Mouse (Mus musculus) MEL-GATA-1-ER (cell line): ENCODE results near the gene Gramd1a.
A peak's percentile ranks its signal among the peaks of the same experiment; 100 is the strongest.

Experiments used
- DNase-seq: peaks from one replicate; pipeline ENCODE4 v3.0.0-alpha.2; 2012; ENCODE audit warnings: low read depth; ENCODE audit errors: extremely low read depth

Gene Gramd1a

DNA sequence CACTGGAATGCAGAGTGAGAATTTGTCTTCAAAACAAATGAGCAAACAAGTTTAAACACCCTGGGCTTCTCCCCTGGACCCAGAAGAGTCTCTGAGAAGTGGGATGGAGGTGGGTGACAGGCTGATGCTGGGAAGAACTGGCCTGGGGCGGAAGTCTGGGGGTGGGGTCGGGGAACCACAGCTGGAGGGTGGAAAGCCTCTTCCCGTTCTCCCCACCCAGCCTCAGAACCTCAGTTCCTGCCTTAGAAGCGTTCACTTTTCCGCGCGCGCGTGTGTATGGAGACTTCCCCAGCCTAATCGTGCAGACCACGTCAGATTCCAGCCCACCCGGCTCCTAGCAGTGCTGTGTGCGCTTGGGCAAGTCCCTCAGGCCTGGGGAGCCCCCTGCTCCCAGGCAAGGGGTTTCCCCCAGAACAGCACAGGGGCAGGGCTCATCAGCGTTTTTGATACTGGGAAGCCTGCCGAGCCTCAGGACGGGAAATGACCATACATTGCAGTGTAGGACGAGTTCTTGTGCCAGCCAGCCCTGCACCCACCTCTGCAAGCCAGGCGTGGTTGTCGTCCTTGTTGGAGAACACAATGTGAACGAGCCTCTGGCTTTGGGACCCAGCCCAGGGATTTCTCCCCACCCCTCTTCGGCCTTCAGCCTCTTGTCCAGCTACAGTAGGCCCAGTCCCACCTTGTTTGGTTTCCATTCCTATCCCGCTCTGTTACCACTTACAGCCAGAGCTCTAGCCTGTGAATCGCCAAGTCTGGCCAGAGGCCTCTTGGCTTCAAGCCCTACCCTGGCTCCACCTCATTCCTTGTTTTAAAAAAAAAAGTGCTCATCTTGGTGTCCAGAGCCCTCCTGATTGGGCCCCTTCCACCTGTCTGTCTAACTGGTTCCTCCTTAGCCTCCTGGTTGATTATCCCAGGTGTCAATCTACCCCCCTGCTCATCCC, 4.1 kb downstream of the Gramd1a start:
- DNase-seq: peak; percentile 66

DNA sequence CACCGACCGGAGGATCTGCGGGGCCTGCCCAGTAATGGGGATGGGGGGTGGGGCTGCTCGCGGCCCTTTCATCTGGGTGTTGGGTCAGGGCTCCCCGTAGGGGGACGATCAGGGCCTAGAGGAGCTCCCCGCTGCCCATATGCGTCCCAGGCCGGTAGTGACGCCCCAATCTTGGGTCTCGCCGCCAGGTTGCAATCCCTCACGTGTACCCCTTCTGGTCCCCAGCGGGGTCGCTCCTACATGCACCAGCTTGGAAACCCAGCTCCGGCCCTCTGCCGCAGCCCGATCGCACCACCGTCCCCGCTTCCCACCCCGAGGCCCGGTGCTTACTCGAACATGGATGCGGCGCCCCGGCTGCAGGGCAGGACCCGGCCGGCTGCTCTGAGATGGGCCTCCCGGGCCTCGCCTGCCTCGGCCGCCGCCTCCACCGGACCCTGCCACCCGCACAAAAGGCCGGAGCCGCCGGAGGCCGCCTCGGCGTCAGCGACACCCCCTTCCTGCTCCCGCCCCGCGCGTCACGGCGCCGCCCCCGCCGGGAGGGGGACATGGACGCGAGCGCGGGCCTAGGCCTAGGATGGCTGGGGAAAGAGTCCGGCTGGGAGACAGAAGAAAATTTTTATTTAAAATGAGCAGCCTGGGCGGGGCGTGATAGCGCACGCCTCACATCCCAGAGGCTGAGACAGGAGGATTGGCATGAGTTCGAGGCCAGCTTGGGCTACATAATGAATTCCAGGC, 5.0 kb downstream of the Gramd1a start:
- peak; percentile 56 for DNase-seq

DNA sequence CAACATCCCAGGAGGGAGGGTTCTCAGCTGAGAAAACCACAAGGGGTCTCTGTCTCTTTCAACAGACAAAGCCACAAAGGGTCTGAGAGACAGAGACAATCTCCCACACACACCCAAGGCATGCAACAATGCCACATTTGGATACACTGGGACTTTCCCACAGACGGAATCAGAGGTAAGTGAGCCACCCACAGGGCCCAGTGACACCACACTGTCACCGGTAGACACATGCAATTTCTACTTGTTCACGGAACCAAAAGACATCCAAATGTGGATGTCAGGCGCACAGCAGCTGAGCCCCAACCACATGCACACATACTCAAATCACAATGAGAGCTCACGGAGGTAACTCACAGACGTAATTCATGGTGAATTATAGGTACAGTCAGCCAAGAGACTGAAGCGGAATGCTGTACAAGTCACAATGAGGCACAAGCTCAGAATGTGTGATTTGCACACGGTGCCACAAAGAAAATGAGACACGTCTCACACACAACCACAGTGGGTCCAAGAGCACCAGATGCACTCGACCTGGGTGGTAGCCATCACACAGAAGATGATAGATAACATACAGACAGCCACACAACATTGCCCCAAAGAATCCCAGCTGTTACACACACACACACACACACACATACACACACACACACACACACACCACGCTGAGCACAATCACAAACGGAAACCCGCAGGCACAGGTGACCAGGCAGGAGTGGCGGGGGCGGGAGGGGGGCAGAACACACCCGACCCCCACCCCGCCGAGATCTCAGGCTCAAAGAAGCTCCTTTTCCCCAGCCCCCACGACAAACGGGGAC, 5.7 kb downstream of the Gramd1a start:
- no peak for DNase-seq

DNA sequence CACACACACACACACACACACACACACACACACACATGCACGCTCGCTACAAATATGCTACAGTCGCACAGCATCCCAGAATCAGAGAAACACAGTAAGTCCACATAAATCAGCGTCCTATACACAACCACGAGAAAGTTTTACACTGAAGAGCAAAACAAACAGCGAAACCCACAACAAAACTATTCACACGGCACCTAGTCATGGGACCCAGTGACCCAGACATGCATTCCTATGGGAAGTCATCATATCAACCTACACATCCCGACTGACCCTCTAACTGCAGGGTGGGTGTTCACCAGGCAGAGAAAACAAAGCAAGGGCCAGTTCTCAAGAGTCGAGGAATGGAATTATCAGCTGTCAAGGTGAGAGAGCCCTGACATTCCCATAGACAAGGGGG, 6.4 kb downstream of the Gramd1a start:
- no peak for DNase-seq

DNA sequence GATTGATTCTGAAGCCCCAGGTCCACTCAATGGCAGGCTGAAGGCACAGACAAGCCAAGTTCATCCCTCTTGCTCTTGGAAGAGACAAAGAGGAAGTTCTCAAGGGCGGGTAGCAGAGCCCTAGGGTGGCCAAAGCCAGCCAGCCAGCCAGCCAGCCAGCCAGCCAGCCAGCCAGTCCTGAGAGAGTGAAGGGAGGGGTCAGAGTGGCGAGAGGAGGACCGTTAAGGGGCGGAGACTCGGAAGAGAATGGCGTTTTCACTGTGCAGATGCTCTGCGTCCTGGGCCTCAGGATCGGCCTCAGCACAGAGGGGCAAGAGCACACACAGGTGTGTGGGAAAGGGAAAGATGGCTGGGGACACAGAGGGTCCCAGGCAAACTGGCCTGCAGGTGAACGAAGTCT, 6.9 kb downstream of the Gramd1a start:
- peak; percentile 65 for DNase-seq

DNA sequence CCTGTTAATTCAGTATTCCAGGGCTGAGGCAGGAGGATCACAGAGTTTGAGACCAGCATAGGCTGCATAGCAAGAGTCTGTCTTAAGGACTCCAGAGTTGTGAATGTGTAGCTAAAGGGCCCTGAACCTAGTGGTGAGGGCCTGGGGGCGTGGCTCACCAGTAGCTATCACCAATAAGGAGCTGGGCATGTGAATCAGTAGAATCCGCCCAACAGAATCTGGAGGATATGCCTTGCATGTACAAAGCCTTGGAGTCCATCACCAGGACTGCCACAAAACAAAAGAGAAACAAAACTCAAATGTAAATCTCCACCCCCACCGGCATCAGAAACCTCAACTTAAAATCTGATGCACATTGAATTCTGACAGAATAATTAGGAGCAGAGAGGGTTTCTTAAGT, 7.6 kb downstream of the Gramd1a start:
- DNase-seq: no peak

DNA sequence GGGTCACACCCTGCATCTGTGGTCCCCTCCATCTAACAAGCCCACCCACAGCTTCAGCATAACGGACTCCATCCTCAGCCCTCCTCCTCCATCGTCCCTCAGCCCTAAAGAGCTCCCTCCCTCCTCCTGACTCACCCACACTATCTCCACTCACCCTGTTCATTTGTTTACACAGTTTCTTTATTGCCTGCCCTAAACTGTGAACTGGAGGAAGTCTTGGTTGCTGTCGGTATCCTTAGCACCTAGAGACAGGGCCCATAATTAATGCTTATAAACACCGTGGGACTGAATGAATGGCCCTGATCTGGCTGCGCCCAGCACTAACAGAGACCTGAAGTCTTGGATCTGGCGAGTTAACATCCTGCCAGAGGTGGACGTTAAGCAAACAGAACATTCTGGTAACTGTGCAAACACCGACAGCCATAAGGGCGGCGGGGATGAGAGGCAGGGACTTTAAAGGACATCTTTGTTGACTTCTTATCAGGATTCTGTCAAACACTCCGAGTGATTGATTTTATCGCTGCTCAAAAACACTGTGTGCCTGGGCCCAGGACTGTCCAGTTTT, 10.0 kb downstream of the Gramd1a start:
- DNase-seq: no peak

DNA sequence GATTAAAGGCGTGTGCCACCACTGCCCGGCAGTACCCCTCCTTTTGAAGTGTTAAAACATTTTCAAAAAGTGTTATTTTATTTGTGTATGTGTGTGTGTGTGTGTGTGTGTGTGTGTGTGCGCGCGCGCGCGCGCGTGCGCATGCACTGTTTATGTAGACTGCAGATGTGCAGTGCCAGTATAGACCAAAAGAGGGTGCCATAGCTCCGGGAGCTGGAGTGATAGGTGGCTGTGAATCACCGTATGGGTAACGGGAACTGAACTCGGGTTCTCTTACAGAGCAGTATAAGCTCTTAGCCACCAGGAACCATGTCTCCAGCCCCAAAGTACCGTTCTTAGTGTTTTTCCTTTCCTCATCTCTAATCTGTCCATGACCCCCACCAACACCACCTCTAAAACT, 10.8 kb downstream of the Gramd1a start:
- DNase-seq: no peak

DNA sequence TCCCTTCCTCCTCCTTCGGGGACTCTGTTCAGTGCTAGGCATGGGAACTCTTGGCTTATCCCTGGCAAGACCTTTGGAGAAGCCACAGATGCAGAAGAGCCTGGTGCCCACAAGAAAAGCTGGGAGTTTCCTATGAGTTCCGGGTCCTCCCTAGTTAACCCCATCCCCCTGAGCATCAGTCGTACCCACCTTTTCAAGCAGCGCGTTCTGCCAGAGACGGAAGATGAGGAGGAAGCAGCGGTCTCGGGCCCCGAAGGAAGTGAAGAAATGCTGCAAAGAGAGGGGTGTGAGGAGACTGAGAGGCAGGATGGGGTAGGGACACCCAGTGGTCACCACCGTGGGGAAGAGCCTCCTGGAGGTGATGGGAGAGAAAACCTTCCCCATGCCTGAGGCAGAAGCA, 14.8 kb downstream of the Gramd1a start:
- no peak for DNase-seq

DNA sequence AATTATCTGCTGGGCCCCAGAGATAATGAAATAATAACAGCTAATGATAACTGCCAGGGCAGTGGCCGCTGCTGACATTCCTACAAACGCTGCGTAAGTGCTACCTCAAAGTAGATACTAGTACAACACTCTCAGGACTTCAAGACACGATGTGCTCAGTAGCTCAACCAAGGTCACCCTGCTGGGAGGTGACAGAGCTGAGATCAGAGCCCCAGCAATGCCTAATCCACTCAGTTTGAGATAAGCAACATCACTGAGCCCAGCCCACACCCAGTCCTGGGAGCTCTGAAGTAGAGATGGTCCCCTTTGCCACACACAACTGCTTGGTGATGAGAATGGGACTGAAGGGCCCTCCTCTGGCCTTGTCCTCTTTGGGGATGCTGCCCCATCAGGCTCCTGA, 15.4 kb downstream of the Gramd1a start:
- no peak for DNase-seq

DNA sequence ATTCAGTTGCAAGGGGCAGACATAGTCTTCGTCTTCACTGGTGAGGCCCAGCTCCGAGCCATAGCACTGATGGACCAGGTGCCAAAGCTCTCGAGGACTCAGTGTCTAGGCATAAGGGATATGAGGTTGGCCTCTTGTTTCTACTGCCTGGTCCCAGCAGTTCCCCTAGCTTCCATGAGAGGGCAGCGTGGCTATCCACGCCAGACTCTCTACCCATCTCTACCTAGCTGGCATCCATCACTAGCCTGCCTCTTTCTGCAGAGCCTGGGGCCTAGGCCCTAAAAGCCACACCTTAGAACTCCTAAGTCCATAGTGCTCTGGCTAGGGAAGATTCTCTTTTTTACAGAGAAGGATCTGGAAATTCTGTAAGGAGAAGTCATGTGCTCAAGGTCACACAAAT, 15.9 kb downstream of the Gramd1a start:
- no peak for DNase-seq

DNA sequence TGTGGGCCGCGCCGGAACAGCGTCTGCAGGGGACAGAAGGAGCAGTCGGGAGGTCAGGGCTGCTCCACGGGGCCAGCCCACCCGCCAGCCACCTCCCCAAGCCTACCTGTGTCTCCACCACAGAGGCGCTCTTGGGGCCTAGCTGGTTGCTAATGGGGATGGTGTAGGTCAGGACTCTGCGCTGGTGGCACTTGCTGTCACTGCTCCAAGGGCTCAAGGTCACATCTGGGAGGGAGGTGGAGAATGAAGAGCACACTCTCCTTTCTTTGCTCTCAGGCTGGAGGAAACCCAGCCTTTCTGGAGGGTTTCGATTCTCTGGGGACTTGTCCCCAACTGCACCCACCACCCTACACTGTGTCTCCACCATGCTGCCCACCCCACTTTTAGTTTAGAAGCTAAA, 20.0 kb downstream of the Gramd1a start:
- DNase-seq: no peak

DNA sequence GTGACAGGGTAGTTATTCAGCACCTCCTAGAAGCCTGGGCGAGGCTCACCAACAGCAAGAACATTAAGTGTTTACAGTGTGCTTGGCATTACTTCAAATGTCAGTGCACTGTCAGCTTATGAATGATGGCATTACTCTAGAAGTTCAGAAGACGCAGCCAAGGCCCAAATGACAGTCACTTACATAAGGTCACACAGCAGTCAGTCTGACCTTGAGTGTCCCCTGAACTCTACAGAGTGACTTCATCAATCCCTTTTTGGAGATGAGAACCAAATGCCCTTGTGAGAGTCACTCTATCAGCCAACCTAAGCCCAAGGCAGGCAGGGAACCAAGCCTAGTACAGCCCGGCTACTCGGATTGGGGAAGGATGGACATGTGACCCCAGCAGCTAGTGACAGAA, 23.8 kb downstream of the Gramd1a start:
- no peak for DNase-seq

DNA sequence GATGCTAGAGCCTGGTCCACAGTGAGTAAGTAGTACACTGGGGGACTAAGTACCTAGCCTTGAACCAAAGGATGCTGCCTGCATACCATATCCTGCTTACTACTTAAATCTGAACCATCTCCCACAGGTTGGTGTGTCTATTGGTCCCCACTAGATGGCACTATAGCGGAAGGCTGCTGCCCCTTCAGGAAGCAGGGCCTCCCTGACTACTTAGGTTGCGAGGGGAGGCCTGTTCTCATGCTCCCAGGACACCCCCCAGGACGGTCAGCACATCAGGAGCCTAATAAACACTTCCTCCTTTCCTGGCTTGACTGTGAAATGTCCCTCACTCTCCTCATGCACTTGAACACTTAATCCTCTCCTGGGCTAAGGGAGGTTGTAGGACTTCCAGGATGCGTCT, 24.9 kb downstream of the Gramd1a start:
- DNase-seq: no peak

DNA sequence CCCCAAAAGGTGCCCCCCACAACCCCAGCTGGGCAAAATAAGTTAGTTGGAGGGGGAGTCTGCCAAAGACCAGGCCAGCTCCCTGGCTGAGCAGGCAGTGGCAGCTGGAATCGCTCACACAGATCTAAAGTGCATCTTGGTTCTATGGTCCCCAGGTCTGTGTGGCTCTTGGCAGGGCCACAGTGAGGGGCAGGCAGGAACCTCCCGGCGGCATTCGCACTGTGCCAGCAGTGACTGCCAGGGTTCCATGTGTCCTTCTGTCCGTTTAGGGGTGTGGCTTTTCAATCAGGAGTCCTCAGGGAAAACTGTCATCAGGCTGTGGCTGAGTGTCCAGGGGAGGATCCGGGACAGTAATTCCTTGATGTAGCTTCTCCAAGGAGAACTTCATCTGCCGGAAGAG, 25.5 kb downstream of the Gramd1a start:
- DNase-seq: no peak

DNA sequence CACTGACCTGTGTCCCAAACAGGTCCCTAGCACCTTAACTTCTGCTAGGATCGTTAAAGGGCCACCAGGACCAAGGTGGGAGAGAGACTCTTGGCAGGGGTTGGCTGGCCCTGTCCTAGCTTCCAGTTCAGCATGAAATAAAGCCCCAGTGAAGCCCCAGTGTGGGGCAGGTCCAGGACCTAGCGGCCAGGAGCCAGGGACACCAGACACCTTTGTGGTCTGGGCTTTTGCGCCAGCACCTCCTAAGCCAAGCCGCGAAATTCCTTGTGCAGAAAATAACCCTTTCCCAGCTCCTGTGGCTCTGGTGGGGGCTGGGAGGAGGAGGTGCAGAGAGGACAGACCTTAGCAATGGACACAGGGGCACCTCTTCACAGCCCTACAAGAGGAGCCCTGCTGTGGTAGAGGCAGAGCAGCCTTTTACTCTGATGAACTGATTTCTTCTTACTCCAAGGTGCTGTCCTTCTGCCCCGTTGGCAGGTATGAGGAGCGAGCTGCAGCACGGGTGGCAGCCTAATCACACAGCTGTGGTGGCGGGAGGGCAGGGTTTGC, 27.5 kb downstream of the Gramd1a start:
- DNase-seq: no peak

DNA sequence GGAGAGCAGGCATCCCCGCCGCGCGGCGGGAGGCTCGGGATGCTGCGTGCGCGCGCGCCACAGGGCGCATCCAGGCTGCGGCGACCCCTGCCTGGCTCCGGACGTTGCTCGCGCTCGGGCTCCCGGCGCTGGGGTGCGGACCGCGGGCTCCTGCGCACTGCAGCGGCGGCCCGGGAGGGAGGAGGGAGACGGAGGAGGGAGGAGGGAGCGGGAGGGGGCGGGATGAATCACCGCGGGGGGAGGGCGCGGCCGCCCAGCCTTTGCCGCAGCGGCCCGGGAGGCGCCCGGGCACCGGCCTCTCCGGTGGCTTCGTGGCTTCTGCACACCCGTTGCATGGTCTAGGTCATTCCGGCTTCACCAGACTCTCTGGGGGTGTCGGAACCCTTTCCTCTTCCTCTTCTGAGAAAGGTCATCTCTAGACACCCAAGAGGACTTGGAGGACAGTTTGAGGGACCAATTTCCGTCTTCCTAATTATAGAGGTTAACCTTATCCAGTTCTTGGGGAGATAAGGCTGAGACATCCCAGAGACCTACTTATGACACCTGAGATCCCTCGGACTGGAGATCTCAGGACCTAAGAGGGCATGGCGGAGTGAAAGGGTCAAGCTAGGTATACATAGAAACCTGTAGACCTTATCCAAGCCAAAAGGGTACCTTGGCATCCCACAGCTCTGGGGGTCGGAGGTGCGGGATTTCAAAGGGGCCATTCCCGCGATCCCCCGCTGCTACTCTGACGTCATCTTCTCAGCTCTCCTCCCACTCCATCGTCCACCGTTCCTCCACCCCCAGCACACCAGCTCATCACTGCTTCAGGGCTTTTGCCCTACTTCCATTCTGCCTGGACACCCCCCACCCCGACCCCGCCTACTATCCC, 28.6 kb downstream of the Gramd1a start, which contains the start of gene Scn1b:
Gene Scn1b (minus strand): TSS at position 153 of the 874 bp plus-strand sequence.
- no peak for DNase-seq

DNA sequence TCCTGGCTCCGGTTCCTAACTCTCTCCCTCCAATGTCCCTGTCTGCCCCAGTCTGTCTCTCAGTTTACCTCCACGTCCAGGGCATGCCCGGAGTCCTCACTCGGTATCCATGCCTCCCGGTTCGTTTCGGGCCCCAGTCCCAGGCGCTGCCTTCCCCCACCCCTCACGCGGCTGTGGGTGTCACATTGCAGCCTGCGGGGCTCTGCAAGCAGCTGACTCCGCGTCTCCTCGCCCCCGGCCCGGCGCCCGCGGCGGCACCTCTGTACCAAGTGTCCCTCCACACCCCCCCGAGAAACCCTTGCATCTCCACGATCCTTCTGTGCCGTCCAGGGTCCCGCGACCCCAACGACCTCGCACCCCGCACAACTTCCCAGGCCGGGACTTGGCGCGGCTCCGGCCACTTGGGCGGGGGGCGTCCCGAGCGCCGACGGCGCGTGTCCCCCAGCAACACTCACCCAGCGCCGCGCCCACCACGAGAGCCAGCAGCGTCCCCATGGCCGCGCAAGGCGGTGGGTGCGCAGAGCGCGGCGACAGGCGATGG, 29.4 kb downstream of the Gramd1a start:
- no peak for DNase-seq

DNA sequence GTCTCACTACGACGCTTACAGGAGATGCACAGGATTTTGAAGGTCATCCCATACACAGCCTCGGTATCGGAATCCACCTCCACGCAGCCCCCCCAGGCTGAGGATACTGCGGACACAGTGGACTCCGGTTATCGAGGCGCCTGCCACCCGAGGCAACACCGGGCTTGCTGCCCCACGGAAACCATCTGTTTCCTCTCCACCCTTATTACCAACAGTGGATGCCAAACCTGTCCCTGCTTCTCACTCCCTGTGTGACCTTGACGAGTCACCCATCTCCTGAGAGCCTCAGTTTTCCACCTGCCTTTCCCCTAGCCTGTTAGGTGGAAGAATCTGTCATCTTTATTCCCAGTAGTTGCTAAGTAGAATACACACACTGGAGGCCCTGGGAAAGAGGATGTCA, 30.6 kb downstream of the Gramd1a start:
- DNase-seq: no peak

DNA sequence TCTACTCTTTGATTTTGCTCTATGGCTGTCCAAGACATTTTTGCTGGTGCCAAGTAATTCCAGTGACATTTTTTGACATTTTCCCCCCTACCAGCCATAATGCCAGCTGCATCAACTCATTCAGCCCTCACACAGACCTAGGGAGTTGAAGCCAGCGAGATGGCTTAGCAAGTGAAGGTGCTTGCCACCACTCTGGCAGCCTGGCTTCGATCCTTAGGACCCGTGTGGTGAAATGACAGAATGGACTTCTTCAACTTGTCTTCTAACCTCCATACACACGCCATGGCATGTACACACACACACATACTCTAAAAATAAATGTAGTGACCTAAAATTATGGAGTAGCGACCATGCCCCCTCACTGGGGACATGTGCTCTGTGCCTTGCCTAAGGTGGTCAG, 31.3 kb downstream of the Gramd1a start:
- no peak for DNase-seq
